Mouse (Mus musculus): Measurements from ENCODE around the gene 2310022B05Rik. TPM values are rescaled to one million over a fixed set of nuclear protein-coding genes. Genes with fewer than 3 reads are reported as not detected.
A peak's percentile ranks its signal among the peaks of the same experiment; 100 is the strongest.

2310022B05Rik gene
- polyA plus RNA-seq (2012; rRNA removed): 78.7 and 83.1 TPM in 2 replicates

GRCm38 (mm10) chr8:124663112-124663873, at the start of gene 2310022B05Rik:
Gene 2310022B05Rik, minus strand, starts transcription at chr8:124663369.
- DNase-seq (ENCODE audit: low read depth): peak; percentile 92
- TF ChIP-seq POLR2A (IDR thresholded peaks at IDR 0.05; ENCODE audit: borderline replicate concordance, extremely low read depth, insufficient read depth, insufficient read length, poor library complexity, severe bottlenecking) (peak; percentile 88), CTCF (IDR thresholded peaks at IDR 0.05; ENCODE audit: borderline replicate concordance, extremely low read depth, insufficient read depth, insufficient read length) (no peak)

- no peak for DNase-seq (ENCODE audit: low read depth)
- TF ChIP-seq POLR2A (IDR thresholded peaks at IDR 0.05; ENCODE audit: borderline replicate concordance, extremely low read depth, insufficient read depth, insufficient read length, poor library complexity, severe bottlenecking) (no peak), CTCF (IDR thresholded peaks at IDR 0.05; ENCODE audit: borderline replicate concordance, extremely low read depth, insufficient read depth, insufficient read length) (no peak)
Measured at GRCm38 (mm10) chr8:124705823-124706222, 42.7 kb upstream of the 2310022B05Rik start.

GRCm38 (mm10) chr8:124704376-124704775, 41.2 kb upstream of the 2310022B05Rik start:
- DNase-seq (ENCODE audit: low read depth): peak; percentile 12
- TF ChIP-seq POLR2A (IDR thresholded peaks at IDR 0.05; ENCODE audit: borderline replicate concordance, extremely low read depth, insufficient read depth, insufficient read length, poor library complexity, severe bottlenecking) (no peak), CTCF (IDR thresholded peaks at IDR 0.05; ENCODE audit: borderline replicate concordance, extremely low read depth, insufficient read depth, insufficient read length) (no peak)

- no peak for DNase-seq (ENCODE audit: low read depth)
- TF ChIP-seq CTCF (IDR thresholded peaks at IDR 0.05; ENCODE audit: borderline replicate concordance, extremely low read depth, insufficient read depth, insufficient read length) (no peak), POLR2A (IDR thresholded peaks at IDR 0.05; ENCODE audit: borderline replicate concordance, extremely low read depth, insufficient read depth, insufficient read length, poor library complexity, severe bottlenecking) (no peak)
Measured at GRCm38 (mm10) chr8:124703526-124703925, 40.4 kb upstream of the 2310022B05Rik start.

GRCm38 (mm10) chr8:124702183-124702582, 39.0 kb upstream of the 2310022B05Rik start:
- no peak for TF ChIP-seq CTCF (IDR thresholded peaks at IDR 0.05; ENCODE audit: borderline replicate concordance, extremely low read depth, insufficient read depth, insufficient read length)
- no peak for TF ChIP-seq POLR2A (IDR thresholded peaks at IDR 0.05; ENCODE audit: borderline replicate concordance, extremely low read depth, insufficient read depth, insufficient read length, poor library complexity, severe bottlenecking)
- no peak for DNase-seq (ENCODE audit: low read depth)

- no peak for TF ChIP-seq POLR2A (IDR thresholded peaks at IDR 0.05; ENCODE audit: borderline replicate concordance, extremely low read depth, insufficient read depth, insufficient read length, poor library complexity, severe bottlenecking)
- no peak for TF ChIP-seq CTCF (IDR thresholded peaks at IDR 0.05; ENCODE audit: borderline replicate concordance, extremely low read depth, insufficient read depth, insufficient read length)
- DNase-seq (ENCODE audit: low read depth): no peak
Measured at GRCm38 (mm10) chr8:124701023-124701422, 37.9 kb upstream of the 2310022B05Rik start.

GRCm38 (mm10) chr8:124700271-124700670, 37.1 kb upstream of the 2310022B05Rik start:
- TF ChIP-seq POLR2A (IDR thresholded peaks at IDR 0.05; ENCODE audit: borderline replicate concordance, extremely low read depth, insufficient read depth, insufficient read length, poor library complexity, severe bottlenecking) (no peak), CTCF (IDR thresholded peaks at IDR 0.05; ENCODE audit: borderline replicate concordance, extremely low read depth, insufficient read depth, insufficient read length) (no peak)
- DNase-seq (ENCODE audit: low read depth): no peak

GRCm38 (mm10) chr8:124695424-124696100, 32.4 kb upstream of the 2310022B05Rik start:
- no peak for DNase-seq (ENCODE audit: low read depth)
- TF ChIP-seq CTCF (IDR thresholded peaks at IDR 0.05; ENCODE audit: borderline replicate concordance, extremely low read depth, insufficient read depth, insufficient read length): no peak
- no peak for TF ChIP-seq POLR2A (IDR thresholded peaks at IDR 0.05; ENCODE audit: borderline replicate concordance, extremely low read depth, insufficient read depth, insufficient read length, poor library complexity, severe bottlenecking)

- DNase-seq (ENCODE audit: low read depth): no peak
- no peak for TF ChIP-seq POLR2A (IDR thresholded peaks at IDR 0.05; ENCODE audit: borderline replicate concordance, extremely low read depth, insufficient read depth, insufficient read length, poor library complexity, severe bottlenecking)
- TF ChIP-seq CTCF (IDR thresholded peaks at IDR 0.05; ENCODE audit: borderline replicate concordance, extremely low read depth, insufficient read depth, insufficient read length): no peak
Measured at GRCm38 (mm10) chr8:124691706-124692105, 28.5 kb upstream of the 2310022B05Rik start.

- TF ChIP-seq CTCF (IDR thresholded peaks at IDR 0.05; ENCODE audit: borderline replicate concordance, extremely low read depth, insufficient read depth, insufficient read length): no peak
- no peak for TF ChIP-seq POLR2A (IDR thresholded peaks at IDR 0.05; ENCODE audit: borderline replicate concordance, extremely low read depth, insufficient read depth, insufficient read length, poor library complexity, severe bottlenecking)
- no peak for DNase-seq (ENCODE audit: low read depth)
Measured at GRCm38 (mm10) chr8:124688899-124689298, 25.7 kb upstream of the 2310022B05Rik start.

- TF ChIP-seq POLR2A (IDR thresholded peaks at IDR 0.05; ENCODE audit: borderline replicate concordance, extremely low read depth, insufficient read depth, insufficient read length, poor library complexity, severe bottlenecking) (no peak), CTCF (IDR thresholded peaks at IDR 0.05; ENCODE audit: borderline replicate concordance, extremely low read depth, insufficient read depth, insufficient read length) (no peak)
- DNase-seq (ENCODE audit: low read depth): no peak
Measured at GRCm38 (mm10) chr8:124682218-124682617, 19.0 kb upstream of the 2310022B05Rik start.

Data from brain, embryonic 14.5 days (tissue).